Mouse (Mus musculus) forebrain, embryonic 15.5 days (tissue): ENCODE results near the gene Lypd3. TPM values are rescaled to one million over a fixed set of nuclear protein-coding genes. Genes with fewer than 3 reads are reported as not detected.

Experiments used
- ATAC-seq: fragments of 200-750 bp; cut with Nextera tagmentation; replicated peaks from 2 replicates; pipeline ENCODE4 v1.8.0; 2017; ENCODE audit warnings: mild to moderate bottlenecking, moderate TSS enrichment, moderate library complexity
- H3K27ac ChIP-seq: fragments of 300-500 bp; sonication (generic); replicated peaks from 2 replicates; pipeline ENCODE4 v1.5.1; 2015; ENCODE audit warnings: mild to moderate bottlenecking, inconsistent platforms
- H3K27me3 ChIP-seq: fragments of 300-500 bp; sonication (generic); 2 replicates; pipeline ENCODE4 v1.6.1; 2015; ENCODE audit warnings: inconsistent platforms
- H3K36me3 ChIP-seq: fragments of 300-500 bp; sonication (generic); 2 replicates; pipeline ENCODE4 v1.6.1; 2015; ENCODE audit warnings: mild to moderate bottlenecking, inconsistent platforms
- H3K4me1 ChIP-seq: fragments of 300-500 bp; sonication (generic); 2 replicates; pipeline ENCODE4 v1.6.1; 2015; ENCODE audit warnings: inconsistent platforms
- H3K4me2 ChIP-seq: fragments of 300-500 bp; sonication (generic); replicated peaks from 2 replicates; pipeline ENCODE4 v1.6.1; 2015; ENCODE audit warnings: mild to moderate bottlenecking, inconsistent platforms
- H3K4me3 ChIP-seq: fragments of 300-500 bp; sonication (generic); 2 replicates; pipeline ENCODE4 v1.5.1; 2015; ENCODE audit warnings: mild to moderate bottlenecking, inconsistent platforms
- H3K9ac ChIP-seq: fragments of 300-500 bp; sonication (generic); replicated peaks from 2 replicates; pipeline ENCODE4 v1.6.1; 2015; ENCODE audit warnings: mild to moderate bottlenecking, inconsistent platforms
- H3K9me3 ChIP-seq: fragments of 300-500 bp; sonication (generic); 2 replicates; pipeline ENCODE4 v1.6.1; 2016; ENCODE audit warnings: inconsistent platforms
- WGBS: fragments of 180-500 bp; shearing (Covaris S2); methylation state at CpG from one replicate; pipeline ENCODE4 v1.1.7; 2015; ENCODE audit warnings: mixed read lengths; 5-methylcytosine and 5-hydroxymethylcytosine counted together
- polyA plus RNA-seq: library from polyadenylated mRNA; unstranded; fragments of >200 nt; fragmentation: Nextera tagmentation; extraction: Ambion mirVana; gene quantifications from 2 replicates; pipeline ENCODE4 v1.2.1, GENCODE M21; 2015

The Lypd3 gene
- polyA plus RNA-seq: 0.18 and 0.23 TPM in 2 replicates

DNA sequence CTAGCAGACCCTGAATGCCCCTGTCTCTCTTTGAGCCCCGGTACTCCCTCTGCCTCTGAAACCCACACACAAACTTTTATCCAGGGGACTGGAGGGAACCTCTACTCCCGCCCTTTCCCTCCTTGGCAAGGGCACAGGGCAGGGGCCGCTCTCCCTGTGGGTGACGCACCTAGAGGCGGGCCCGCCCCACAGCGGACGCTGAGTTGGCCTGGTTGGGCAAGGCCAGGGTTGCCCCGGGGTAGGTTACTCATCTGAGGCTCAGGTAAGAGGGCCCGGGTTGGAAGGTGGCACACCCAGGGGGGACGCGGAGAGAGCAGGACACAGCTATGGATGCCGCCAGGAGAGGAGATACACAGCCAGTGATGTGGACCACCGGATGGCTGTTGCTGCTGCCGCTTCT is at the start of gene Lypd3:
Lypd3 (plus strand) TSS at position 287 of the 400 bp plus-strand sequence.
- no peak for ATAC-seq
- H3K4me3 ChIP-seq: peak within 1 kb of the TSS; percentile 15; the same call in 1 of the 2 replicates
- H3K27me3 ChIP-seq: peaks cover 41% of the 10 kb centered on the region
- peaks cover 17% of the 10 kb centered on the region for H3K4me1 ChIP-seq
- H3K4me2 ChIP-seq: peak within 1 kb of the TSS; percentile 82; the same call in 1 of the 2 replicates
- 22% methylated on average over 15 of the region's 15 CpGs for WGBS
- no peak within 1 kb of the TSS for H3K9ac ChIP-seq
- no peak within 1 kb of the TSS for H3K27ac ChIP-seq
- H3K36me3 ChIP-seq: no peaks in the 10 kb centered on the region
- no peaks in the 10 kb centered on the region for H3K9me3 ChIP-seq

DNA sequence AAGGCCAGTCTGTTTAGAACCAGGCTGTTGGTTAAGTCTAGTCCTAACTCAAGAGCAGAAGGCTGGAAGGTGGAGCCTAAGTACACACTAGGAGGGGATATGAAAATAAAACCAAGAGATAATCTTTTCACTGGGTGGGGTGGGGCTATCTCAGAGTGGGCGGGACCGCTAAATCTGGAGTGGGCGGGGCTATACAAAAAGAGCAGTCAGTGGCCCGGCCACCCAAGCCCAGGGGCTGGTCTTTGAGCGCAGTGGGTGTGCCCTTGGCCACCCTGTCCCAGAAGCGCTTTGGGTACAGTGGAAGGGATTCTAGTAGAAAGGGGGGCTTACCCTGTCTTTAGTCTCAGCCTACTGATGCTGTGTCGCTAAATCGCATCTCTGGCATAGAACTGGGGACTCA is 49.5 kb upstream of the Lypd3 start:
- Histone ChIP-seq H3K36me3 (no peaks in the 10 kb centered on the region), H3K27ac (no peak overlapping the region), H3K9me3 (no peaks in the 10 kb centered on the region), H3K4me1 (peaks cover 10% of the 10 kb centered on the region; the same call in 1 of the 2 replicates), H3K9ac (peak overlapping the region; percentile 83), H3K4me3 (peak overlapping the region; percentile 58), H3K27me3 (peaks cover 20% of the 10 kb centered on the region), H3K4me2 (peak overlapping the region; percentile 66)
- peak; percentile 61 for ATAC-seq
- WGBS: 8% methylated on average over 8 of the region's 8 CpGs

DNA sequence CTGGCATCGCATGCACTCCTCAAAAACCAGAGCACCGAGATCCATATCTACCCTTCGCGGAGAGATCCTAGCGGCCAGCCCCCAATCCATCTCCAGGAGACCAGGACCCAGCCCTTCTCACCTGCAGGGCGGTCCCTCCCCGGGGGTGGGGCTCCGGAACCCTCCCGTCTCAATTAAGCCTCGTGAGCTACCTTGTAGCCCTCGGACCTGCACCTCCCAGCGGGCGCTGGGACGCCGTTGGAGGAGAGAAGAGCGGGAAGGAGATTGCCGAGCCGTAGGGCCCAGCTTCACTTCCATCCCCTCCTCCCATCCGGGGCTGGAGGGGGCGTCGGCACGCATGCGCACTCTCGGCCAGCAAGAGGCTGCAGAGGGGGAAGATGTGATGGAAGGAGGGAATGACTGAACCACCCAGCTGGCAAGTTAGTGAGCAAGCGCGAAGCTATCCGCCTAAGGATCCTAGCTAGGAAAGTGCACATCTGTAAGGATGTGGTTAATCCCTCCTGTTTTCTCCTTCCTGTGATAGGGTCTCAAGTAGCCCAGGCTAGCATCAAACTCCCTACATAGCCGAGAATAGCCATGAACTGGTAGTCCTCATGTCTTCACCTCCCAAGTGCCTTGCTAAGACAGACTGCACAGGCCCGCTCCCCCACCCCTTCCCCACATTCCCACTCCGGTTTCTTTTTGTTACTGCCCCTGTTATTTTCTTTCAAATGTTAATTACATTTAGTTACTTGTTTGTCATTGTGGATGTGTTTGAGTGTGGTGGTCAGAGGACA is 48.8 kb upstream of the Lypd3 start, which contains the start of the genes Ethe1 and Zfp575:
Ethe1 (plus strand) TSS at position 214 of the 776 bp plus-strand sequence.
Zfp575 (minus strand) TSS at position 312 of the 776 bp plus-strand sequence.
- 5% methylated on average over 30 of the region's 30 CpGs for WGBS
- H3K4me1 ChIP-seq: peaks cover 10% of the 10 kb centered on the region; the same call in 1 of the 2 replicates
- H3K27me3 ChIP-seq: peaks cover 20% of the 10 kb centered on the region
- H3K4me2 ChIP-seq: peak within 1 kb of the TSS; percentile 66
- peak within 1 kb of the TSS; percentile 79 for H3K27ac ChIP-seq
- ATAC-seq: peak; percentile 82
- H3K9ac ChIP-seq: peak within 1 kb of the TSS; percentile 83
- no peaks in the 10 kb centered on the region for H3K36me3 ChIP-seq
- H3K4me3 ChIP-seq: peak within 1 kb of the TSS; percentile 58
- H3K9me3 ChIP-seq: no peaks in the 10 kb centered on the region

DNA sequence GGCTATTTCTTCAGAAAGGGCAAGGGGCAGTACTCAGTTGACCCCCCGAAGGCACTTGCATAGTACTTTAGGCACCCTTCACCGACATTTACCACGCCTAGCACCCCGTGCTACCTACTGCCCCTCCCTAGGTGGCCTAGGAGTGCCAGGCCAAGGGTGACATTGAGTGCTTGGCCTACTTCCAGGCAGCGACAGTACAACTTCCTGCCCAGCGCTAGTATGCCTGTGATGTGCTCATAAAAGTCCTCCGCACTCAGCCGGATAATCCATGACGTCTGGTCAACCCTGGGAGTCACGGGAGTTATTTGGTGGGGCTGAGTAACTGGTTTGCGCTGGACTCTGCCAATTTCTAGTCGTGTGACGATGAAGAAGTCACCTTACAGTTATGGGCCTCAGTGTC is 48.0 kb upstream of the Lypd3 start:
- no peak for ATAC-seq
- Histone ChIP-seq H3K9me3 (no peaks in the 10 kb centered on the region), H3K4me1 (peaks cover 17% of the 10 kb centered on the region), H3K27ac (no peak overlapping the region), H3K36me3 (no peaks in the 10 kb centered on the region), H3K27me3 (peaks cover 20% of the 10 kb centered on the region), H3K9ac (no peak overlapping the region), H3K4me2 (no peak overlapping the region), H3K4me3 (no peak overlapping the region)
- 87% methylated on average over 13 of the region's 13 CpGs for WGBS

DNA sequence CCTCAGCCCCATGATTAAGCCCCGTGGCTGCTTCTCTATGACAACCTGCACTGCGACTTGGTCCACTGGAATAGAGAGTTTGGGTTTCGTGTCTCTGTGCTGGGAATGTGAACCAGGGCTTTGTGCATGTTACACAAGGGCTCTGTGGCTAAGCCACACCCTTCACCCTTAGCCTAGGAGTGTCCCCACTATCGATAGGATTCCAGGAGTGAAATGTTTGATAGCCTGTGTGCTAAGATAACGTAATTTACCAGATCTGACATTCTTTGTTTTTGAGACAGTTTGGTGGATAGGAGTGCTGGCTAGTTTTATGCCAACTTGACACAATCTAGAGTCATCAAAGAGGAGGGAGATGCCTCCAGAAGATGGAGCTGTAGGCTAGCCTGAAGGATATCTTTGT is 44.6 kb upstream of the Lypd3 start:
- no peak for ATAC-seq
- Histone ChIP-seq H3K36me3 (no peaks in the 10 kb centered on the region), H3K9ac (no peak overlapping the region), H3K27ac (no peak overlapping the region), H3K4me2 (no peak overlapping the region), H3K9me3 (no peaks in the 10 kb centered on the region), H3K4me1 (peaks cover 28% of the 10 kb centered on the region), H3K4me3 (no peak overlapping the region), H3K27me3 (peaks cover under 1% of the 10 kb centered on the region)
- 82% methylated on average over 5 of the region's 5 CpGs for WGBS

DNA sequence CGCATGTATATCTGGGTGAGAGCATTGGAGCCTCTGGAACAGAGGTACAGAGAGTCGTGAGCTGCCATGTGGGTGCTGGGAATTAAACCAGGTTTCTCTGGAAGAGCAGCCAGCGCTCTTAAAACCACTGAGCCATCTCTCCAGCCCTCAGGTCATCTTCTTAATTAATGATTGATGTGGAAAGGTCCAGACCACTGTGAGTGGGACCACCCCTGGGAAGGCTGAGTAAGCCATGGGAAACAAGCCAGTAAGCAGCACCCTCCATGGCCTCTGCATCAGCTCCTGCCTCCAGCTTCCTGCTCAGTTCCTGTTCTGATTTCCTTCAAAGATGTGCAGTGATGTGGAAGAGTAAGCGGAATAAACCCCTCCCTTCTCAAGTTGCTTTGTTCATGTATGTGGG is 44.2 kb upstream of the Lypd3 start:
- 56% methylated on average over 4 of the region's 4 CpGs for WGBS
- Histone ChIP-seq H3K9ac (no peak overlapping the region), H3K27me3 (no peaks in the 10 kb centered on the region), H3K4me2 (no peak overlapping the region), H3K4me1 (peaks cover 24% of the 10 kb centered on the region), H3K4me3 (no peak overlapping the region), H3K9me3 (no peaks in the 10 kb centered on the region), H3K27ac (no peak overlapping the region), H3K36me3 (no peaks in the 10 kb centered on the region)
- no peak for ATAC-seq

DNA sequence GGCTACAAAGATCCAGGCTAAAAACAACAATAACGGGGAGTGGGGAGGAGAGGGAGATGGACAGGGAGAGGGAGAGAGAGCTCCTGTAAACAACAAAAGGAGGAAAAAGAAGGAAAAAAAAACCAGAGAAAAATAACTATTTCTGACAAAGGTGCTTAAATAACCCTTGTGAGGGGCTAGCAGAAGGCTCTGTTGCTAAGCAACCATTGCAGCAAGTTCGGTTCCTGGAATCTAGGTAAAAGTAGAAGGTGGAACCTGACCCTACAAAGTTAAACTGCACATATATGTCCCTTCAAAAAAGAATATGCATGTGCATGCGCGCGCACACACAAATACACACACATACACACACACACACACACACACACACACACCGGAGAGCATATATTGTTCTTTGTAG is 43.6 kb upstream of the Lypd3 start:
- Histone ChIP-seq H3K4me2 (no peak overlapping the region), H3K4me3 (no peak overlapping the region), H3K9ac (no peak overlapping the region), H3K9me3 (no peaks in the 10 kb centered on the region), H3K27me3 (no peaks in the 10 kb centered on the region), H3K36me3 (no peaks in the 10 kb centered on the region), H3K4me1 (peaks cover 21% of the 10 kb centered on the region), H3K27ac (no peak overlapping the region)
- no peak for ATAC-seq
- WGBS: 69% methylated on average over 6 of the region's 6 CpGs

DNA sequence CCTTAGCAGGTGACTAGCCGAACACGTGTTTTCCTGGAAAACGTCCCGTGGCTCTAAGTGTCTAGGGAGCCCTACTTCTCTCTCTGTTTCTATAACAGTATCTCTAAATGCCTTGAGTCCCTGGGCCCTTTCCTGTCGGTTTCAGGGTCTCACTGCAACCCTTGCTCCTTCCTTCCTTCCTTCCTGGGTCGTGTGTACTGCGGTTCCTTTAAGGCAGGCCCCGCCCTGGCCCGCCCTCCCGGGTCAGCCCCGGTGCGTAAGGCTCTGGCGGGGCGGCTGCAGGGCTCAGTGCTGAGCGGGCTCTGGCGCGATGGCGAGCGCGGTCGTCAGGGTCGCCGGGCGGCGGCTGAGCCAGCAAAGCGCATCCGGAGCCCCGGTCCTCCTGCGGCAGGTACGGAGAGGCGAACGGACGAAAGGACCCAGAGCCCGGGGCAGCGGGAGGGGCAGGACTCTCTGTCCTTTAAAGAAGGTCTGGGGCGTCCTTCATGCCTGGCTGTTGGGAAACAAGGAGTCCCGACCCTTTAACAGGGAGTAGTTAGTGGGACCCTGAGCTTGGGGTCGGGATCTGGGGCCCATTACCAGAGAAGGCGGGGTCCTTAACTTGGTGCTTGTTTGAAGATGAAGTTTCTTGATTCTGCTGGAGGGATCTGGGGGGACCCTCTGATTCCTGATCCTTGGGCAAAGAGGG is 42.6 kb upstream of the Lypd3 start:
- peak overlapping the region; percentile 64 for H3K4me3 ChIP-seq
- peaks cover 20% of the 10 kb centered on the region for H3K4me1 ChIP-seq
- ATAC-seq: peak; percentile 93
- 2% methylated on average over 39 of the region's 39 CpGs for WGBS
- H3K9me3 ChIP-seq: no peaks in the 10 kb centered on the region
- no peaks in the 10 kb centered on the region for H3K36me3 ChIP-seq
- peak overlapping the region; percentile 84 for H3K4me2 ChIP-seq
- peak overlapping the region; percentile 69 for H3K9ac ChIP-seq
- no peaks in the 10 kb centered on the region for H3K27me3 ChIP-seq
- no peak overlapping the region for H3K27ac ChIP-seq

DNA sequence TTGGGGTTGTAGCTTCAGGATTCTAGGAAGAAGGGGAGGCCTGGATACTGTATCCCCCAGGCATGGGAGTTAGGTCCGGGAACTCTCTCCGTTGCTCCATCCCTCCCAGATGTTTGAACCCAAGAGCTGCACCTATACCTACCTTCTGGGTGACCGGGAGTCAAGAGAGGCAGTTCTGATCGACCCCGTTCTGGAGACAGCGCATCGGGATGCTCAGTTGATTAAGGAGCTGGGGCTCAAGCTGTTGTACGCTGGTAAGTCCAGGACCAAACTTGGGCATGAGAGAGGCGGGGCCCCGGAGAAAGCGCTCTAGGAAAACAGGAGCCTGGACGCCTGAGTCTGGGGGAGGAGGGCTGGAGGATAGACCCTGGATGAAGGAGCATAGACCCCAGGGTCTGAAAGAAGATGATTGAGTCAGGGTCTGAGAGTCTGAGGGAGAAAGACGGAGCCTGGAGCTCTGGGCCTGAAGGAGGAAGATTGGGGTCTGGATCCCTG is 42.0 kb upstream of the Lypd3 start:
- Histone ChIP-seq H3K4me2 (peak overlapping the region; percentile 84), H3K36me3 (no peaks in the 10 kb centered on the region), H3K4me1 (peaks cover 20% of the 10 kb centered on the region), H3K27me3 (no peaks in the 10 kb centered on the region), H3K9ac (peak overlapping the region; percentile 69), H3K9me3 (no peaks in the 10 kb centered on the region), H3K4me3 (peak overlapping the region; percentile 64), H3K27ac (no peak overlapping the region)
- 3% methylated on average over 13 of the region's 13 CpGs for WGBS
- 0 out of 2 replicates have a peak, but pooled peaks have one; percentile 17 for ATAC-seq

DNA sequence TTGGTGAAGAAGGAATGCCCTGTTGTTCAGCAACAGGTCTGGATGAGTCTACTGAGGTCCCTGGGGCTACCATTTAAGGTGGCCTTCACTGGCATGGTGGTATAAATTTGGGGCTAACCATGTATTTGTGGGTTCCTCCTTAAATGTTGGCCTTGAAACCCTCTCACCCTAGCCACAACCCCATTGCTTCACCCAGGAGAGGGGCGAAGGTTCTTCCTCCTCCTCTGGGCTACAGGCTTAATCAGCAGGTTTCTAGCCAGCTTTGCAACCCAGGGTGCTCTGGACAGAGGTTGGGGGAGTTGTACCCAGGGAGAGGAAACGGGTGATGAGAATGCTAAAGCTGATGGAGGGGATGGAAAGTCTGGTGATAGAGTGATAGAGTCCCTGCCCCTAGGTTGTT is 40.9 kb upstream of the Lypd3 start:
- no peak overlapping the region for H3K27ac ChIP-seq
- ATAC-seq: no peak
- no peak overlapping the region for H3K4me3 ChIP-seq
- 83% methylated on average over 2 of the region's 2 CpGs for WGBS
- H3K9ac ChIP-seq: no peak overlapping the region
- peaks cover 20% of the 10 kb centered on the region for H3K4me1 ChIP-seq
- no peaks in the 10 kb centered on the region for H3K9me3 ChIP-seq
- H3K36me3 ChIP-seq: no peaks in the 10 kb centered on the region
- no peaks in the 10 kb centered on the region for H3K27me3 ChIP-seq
- H3K4me2 ChIP-seq: no peak overlapping the region

DNA sequence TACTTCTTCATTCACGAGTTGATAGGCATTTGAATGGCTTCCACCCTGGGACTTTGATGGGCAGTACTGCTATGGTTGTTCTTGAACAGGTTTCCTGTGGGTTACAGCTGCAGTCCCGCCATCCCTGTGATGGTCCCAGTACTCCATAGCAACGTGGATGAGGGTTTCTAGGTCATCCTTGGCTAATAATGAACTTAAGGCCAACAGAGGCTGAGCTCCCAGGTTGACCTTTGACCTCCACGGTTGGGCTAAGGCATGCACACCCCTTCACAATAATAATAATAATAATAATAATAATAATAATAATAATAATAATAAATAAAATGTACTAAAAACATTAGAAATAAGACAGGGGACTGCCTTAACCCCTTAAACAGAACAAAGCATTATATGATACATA is 38.2 kb upstream of the Lypd3 start:
- no peak overlapping the region for H3K4me3 ChIP-seq
- H3K27ac ChIP-seq: no peak overlapping the region
- no peak for ATAC-seq
- no peak overlapping the region for H3K4me2 ChIP-seq
- 72% methylated on average over 4 of the region's 4 CpGs for WGBS
- no peaks in the 10 kb centered on the region for H3K27me3 ChIP-seq
- no peaks in the 10 kb centered on the region for H3K36me3 ChIP-seq
- no peak overlapping the region for H3K9ac ChIP-seq
- H3K4me1 ChIP-seq: peaks cover 16% of the 10 kb centered on the region
- no peaks in the 10 kb centered on the region for H3K9me3 ChIP-seq
